Mouse (Mus musculus): ENCODE data around the gene Dpysl4.
A peak's percentile ranks its signal among the peaks of the same experiment; 100 is the strongest.

Dpysl4 gene

GRCm38 (mm10) chr7:139100531-139101095 is 14.8 kb downstream of the Dpysl4 start:
- DNase-seq = no peak

DNA sequence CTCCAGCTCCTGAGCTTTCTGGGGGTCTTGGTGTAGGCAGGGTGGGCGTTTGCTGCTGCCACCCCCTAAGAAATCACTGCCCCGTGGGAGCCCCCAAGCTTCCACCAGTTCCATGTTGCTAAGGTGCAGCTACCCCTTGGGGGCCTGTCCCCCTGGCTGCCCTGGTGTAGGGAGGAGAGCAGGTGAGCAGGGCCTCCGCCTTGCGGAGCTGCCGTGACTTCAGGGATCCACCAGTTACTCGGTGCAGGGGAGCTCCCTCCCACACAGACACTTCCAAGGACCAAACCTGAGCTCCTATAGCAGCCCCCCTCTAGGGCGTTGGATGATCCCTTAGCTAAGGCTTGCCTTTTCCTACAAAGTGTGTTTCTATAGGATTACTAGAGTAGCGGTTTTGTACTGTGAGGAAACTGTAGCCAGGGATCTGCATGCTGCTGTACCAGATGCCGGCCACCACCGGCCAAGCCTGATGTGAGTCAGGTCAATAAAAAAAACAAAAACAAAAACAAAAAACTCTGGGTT is 15.5 kb downstream of the Dpysl4 start:
- no peak for DNase-seq

DNA sequence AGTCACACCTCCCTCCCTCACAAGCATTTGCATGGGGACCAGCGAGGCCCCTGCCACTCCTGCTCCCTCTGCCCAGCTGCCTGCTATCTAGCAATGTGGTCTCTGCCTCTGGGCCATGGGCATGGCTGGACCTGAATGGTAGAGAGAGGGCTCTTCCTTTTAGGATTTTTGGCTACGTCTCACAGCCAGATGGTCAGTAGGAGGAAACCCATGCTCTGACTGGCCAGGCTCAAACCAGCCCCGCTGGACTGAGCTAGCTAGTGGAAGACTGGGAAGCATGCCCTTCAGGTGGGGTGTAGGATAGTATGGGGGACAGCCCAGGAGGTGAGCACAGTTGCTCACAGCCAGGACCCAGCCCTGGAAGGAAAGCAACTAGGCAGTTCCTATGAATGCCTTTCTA is 16.0 kb downstream of the Dpysl4 start:
- DNase-seq = no peak

DNA sequence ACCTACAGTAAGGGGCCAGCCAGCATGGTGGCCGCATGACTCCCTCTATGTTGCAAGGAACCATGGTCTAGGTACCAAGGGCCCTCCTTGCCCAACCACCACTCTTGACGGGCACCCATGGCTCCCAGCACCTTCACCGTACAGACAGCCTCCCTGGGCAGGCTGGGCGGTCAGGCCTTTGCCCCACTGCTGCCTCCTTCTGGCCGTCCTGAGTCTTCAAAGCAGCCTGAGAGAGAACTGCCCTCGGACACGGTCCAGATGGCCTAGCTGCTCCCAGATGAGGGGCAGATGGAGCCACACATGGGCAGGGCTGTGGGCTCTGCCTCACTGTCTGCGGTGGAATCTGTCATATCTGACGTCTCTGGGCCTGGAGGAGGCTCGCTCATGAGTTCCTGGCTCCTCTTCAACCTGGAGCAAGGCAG is 18.2 kb downstream of the Dpysl4 start:
- DNase-seq = no peak

- DNase-seq = no peak
Observed at GRCm38 (mm10) chr7:139105076-139105475, 19.3 kb downstream of the Dpysl4 start.

DNA sequence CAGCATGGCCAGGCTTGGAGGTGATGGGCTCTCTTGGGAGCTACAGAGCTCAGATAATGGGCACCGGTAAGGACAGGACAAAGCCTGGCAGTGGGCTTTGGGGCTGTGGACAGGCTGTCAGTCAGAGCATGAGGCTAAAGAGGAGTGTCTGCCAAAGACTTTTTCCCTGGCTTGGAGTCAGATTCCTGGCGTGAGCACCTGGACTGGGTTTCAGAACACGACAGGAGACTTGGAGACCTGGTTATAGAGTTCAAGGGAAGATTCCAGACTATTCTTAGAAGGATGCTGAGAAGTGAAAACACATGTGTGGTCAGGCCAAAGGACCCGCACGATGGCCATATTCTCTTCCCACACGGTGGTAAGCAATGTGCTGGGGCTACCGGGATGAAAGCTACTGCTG is 19.9 kb downstream of the Dpysl4 start:
- DNase-seq = no peak

DNA sequence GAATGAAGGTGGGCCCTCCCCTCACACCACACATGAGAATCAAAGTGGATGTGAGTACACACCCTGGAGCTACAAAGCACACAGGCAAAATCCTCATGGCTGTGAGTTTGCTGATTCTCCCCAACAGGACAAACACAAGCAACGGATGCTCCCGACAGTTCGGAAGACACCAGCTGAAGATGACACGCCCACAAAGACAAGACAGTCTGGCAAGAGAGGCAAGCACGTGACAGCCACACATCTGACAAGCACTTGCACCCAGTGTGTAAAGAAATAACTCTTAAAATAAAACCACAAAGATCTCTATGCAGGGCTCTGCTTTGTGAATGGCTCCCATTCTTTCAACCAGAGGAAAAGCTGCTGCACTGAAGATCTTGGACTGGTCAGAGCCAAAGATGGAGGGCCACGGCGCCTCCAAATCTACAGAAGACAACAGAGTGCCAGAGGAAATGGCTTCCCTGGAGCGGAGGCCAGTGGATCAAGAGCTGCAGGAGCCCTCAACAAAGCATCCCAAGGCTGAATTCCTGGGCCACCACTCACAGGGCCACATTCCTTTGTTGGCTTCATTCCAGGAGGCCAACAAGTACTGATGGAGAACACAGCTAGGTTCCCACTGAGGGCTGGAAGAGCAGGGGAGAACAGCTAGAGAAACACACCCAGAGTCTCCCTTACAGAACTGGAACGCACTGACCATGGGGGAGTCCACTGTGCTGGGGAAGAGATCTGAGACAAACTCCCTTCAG is 22.3 kb downstream of the Dpysl4 start:
- DNase-seq = no peak

- DNase-seq = peak; percentile 75
Observed at GRCm38 (mm10) chr7:139119152-139119774, 33.5 kb downstream of the Dpysl4 start.

DNA sequence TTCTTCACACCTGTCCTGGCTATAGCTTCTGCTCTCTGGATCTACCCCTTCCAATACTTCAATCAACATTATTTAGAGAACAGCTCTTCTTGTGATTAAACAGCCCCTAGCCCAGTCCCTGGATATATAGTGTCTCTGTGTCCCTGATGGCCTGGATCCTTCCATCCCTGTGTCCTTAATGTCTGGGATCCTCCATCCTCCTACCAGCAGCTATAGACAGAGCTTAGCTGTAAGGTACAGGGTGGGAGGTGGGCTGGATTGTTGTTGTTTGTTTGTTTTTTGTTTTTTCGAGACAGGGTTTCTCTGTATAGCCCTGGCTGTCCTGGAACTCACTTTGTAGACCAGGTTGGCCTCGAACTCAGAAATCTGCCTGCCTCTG is 34.0 kb downstream of the Dpysl4 start:
- DNase-seq = no peak

DNA sequence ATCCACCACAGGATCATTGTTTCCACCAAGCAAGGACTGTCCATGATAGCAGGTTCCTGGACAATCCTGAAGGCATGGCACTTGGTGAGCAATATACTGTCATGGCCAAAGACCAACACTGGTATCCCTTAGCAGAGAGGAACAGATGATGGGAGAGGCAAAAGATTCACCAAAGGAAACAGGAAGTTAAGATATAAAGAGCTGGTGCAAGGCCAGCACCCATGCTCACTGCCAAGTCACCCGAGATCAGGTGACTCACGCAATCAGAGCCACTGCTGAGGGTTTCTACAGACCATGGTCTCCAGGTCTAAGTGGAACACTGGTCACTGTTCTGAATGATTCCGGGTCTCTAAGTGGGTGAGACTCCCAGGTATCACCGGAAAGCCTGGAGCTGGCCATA is 40.1 kb downstream of the Dpysl4 start:
- DNase-seq = no peak

DNA sequence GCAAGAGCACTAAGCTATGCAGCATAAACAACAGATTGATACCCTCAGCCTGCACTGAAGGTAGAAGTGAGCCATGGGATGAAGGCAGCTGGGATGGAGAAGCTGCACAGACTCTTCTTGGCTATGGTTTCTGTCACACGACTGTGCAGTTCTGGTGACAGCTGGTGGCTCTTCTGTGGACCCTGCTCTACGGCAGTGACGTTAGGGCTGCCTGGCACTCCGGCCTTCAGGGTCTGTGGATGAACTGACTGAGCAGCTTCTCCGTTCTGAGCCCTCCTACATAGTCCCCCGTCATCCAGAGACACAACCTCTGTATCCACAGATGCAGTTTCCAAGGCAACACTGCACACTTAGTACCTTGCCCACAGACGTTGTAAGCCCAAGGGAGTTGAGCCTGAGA is 40.7 kb downstream of the Dpysl4 start:
- no peak for DNase-seq

GRCm38 (mm10) chr7:139128994-139129393 is 43.2 kb downstream of the Dpysl4 start:
- no peak for DNase-seq

- DNase-seq = no peak
Observed at GRCm38 (mm10) chr7:139130361-139130760, 44.6 kb downstream of the Dpysl4 start.

DNA sequence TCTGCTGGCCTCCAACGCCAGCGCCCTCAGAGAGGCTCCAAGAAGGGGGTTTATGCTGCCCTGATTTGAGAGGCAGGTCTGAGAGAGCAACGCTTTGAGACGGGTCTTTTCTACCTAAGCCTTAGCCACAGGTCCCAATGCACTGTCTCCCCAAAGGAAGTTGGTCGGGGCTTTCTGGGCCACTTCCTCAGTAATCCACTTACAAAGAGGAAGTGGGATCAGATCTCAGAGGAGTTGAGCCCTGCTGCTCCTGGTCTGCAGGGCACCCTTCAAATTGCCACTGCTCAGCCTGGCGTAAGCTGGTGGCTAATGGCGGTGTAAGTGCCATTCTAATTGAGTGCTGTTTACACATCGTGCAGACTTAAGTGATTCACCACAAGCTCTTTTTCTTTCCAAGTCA is 45.7 kb downstream of the Dpysl4 start:
- DNase-seq = no peak

- no peak for DNase-seq
Observed at GRCm38 (mm10) chr7:139133446-139133845, 47.6 kb downstream of the Dpysl4 start.

GRCm38 (mm10) chr7:139135236-139135635 is 49.4 kb downstream of the Dpysl4 start:
- DNase-seq = no peak

GRCm38 (mm10) chr7:139136906-139137491 is 51.2 kb downstream of the Dpysl4 start:
- DNase-seq = no peak

DNA sequence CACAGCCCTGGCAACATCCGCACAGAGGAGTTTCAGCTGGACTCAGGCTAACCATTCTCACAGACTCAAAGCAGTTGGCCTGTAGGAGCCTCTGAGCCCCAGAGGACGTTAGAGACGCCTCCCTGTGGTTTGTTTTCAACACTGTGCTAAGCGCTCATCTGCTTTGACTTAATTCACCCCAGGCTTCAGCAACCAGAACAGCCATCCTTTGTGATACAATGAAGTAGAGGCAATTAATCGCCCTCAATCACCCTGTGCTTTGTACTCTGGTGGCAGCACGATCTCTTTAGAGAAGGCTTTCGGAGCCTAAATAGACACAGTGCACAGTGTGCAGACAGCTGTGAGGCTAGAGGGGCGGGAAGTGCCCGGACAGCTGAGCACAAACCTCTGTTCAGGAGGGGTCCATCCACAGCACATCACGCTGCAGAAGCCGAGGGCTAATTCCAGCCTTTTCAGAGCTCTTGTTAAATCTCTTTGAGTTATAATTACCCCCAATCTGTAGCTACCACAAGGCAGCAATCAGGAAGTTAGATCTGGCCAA is 54.2 kb downstream of the Dpysl4 start:
- DNase-seq = no peak

- DNase-seq = no peak
Observed at GRCm38 (mm10) chr7:139143785-139144184, 58.0 kb downstream of the Dpysl4 start.

GRCm38 (mm10) chr7:139145891-139146290 is 60.1 kb downstream of the Dpysl4 start:
- DNase-seq = no peak

DNA sequence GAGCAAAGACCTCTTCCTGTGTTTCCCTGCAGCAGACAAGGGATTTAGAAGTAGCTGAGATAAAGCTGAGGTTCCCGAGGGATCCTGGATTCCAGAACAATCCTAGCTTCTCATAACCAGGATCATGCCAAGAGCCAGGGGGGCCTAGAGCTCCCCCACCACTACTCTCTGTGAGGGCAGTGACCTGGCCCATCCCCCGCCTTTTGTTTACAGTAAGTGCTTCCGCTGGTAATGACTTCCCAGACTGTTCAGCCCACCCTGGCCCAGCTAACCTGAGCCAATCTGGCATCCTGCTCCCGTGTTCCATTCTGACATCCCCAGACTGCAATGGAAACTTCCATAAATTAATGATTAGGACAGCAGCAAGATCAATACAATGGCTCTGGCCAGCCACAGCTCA is 61.6 kb downstream of the Dpysl4 start:
- DNase-seq = no peak

DNA sequence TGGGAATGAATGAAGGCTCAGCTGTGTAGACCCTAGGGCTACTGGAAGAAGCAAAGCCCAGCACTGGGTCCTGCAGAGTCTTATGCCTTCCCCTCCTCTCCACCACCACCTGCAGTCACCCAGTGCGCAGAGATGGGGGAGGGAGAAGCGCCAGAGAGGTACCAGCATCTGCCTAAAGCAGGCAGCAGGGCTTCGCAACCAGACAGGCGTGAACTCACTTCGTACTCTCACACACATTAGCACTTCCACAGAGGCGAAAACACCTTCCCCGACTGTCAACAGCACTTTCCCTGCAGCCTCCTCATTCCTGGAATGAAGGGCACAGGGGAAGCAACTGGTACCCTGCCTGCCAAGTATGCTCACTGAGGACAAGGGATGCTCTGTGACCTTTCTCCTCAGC is 63.6 kb downstream of the Dpysl4 start:
- no peak for DNase-seq

GRCm38 (mm10) chr7:139151116-139151515 is 65.3 kb downstream of the Dpysl4 start:
- peak; percentile 30 for DNase-seq
